Mouse (Mus musculus): ENCODE results near the gene Ralgps1. TPM values are rescaled to one million over a fixed set of nuclear protein-coding genes. Genes with fewer than 3 reads are reported as not detected.

The Ralgps1 gene
- polyA plus RNA-seq, 1 experiment, result 91.6 TPM

DNA sequence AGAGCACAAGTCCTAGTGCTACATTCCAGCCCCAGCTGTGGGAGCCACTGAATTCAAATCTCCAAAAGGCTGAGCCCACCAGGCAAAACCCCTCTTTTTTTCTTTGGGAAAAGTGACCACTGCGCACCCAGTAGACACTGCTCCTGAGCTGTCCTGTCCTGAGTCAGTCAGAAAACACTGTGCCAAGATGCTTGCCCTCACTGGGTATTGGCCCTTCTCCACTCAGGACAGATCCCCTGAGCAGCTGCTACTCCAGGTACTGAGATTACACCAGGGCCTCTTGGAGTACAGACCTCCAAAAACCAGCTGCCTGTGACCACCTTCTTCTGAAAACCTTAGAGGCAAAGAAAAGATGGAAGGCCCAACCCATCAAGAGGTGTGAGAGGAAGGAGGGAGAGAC, 51.4 kb downstream of the Ralgps1 start:
- TF ChIP-seq CTCF (IDR thresholded peaks at IDR 0.05; ENCODE audit: borderline replicate concordance, extremely low read depth, insufficient read depth, insufficient read length) (no peak), POLR2A (IDR thresholded peaks at IDR 0.05; ENCODE audit: borderline replicate concordance, extremely low read depth, insufficient read depth, insufficient read length, poor library complexity, severe bottlenecking) (no peak)
- DNase-seq (ENCODE audit: low read depth), result no peak

DNA sequence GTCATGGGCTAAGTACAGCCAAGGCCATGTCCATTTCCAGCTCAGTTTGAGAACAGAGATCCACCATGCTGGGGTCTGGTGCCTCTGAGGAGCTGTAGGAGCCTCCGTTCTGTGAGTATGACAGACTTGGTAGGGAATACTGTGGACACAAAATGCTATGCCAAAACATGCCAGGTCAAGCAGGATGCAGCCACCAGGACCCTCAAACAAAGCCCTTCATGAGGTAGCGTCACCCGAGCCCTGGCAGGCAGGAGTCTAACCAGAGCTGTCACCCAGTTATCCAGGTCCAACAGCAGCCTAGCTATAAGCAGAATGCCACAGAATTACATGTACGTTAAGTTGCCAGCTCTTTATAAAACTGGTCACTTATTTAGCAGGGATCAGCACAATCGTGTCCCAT, 51.8 kb downstream of the Ralgps1 start:
- no peak for DNase-seq (ENCODE audit: low read depth)
- no peak for TF ChIP-seq CTCF (IDR thresholded peaks at IDR 0.05; ENCODE audit: borderline replicate concordance, extremely low read depth, insufficient read depth, insufficient read length)
- TF ChIP-seq POLR2A (IDR thresholded peaks at IDR 0.05; ENCODE audit: borderline replicate concordance, extremely low read depth, insufficient read depth, insufficient read length, poor library complexity, severe bottlenecking), result no peak

DNA sequence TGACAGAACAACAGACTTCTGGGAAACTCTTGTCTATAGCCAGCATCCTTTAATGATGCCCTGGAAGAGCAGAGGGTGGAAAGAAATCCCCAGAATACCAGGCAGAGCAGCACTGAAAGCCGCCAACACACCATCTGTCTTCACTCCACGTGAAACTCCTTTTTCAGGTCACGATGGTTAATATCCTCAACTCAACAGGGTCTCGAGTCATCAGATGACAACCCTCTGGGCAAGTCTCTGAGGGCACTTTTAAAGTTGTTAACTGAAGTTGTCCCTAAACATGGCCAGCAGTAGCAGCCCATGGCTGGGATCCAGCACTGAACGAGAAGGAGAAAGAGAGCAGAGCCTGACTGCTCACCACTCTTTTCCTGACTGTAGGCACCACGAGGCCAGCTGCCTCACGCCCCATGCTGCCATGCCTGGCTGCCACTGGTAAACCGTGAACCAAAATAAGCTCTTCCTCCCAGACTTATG, 52.8 kb downstream of the Ralgps1 start:
- DNase-seq (ENCODE audit: low read depth), result no peak
- TF ChIP-seq CTCF (IDR thresholded peaks at IDR 0.05; ENCODE audit: borderline replicate concordance, extremely low read depth, insufficient read depth, insufficient read length), result no peak
- no peak for TF ChIP-seq POLR2A (IDR thresholded peaks at IDR 0.05; ENCODE audit: borderline replicate concordance, extremely low read depth, insufficient read depth, insufficient read length, poor library complexity, severe bottlenecking)

GRCm38 (mm10) chr2:33316516-33316915, 54.8 kb downstream of the Ralgps1 start:
- TF ChIP-seq POLR2A (IDR thresholded peaks at IDR 0.05; ENCODE audit: borderline replicate concordance, extremely low read depth, insufficient read depth, insufficient read length, poor library complexity, severe bottlenecking) (no peak), CTCF (IDR thresholded peaks at IDR 0.05; ENCODE audit: borderline replicate concordance, extremely low read depth, insufficient read depth, insufficient read length) (peak; percentile 76)
- DNase-seq (ENCODE audit: low read depth), result peak; percentile 84

- TF ChIP-seq POLR2A (IDR thresholded peaks at IDR 0.05; ENCODE audit: borderline replicate concordance, extremely low read depth, insufficient read depth, insufficient read length, poor library complexity, severe bottlenecking) (no peak), CTCF (IDR thresholded peaks at IDR 0.05; ENCODE audit: borderline replicate concordance, extremely low read depth, insufficient read depth, insufficient read length) (no peak)
- DNase-seq (ENCODE audit: low read depth), result no peak
Measured at GRCm38 (mm10) chr2:33316063-33316405, 55.3 kb downstream of the Ralgps1 start.

- peak; percentile 50 for DNase-seq (ENCODE audit: low read depth)
Measured at GRCm38 (mm10) chr2:33315233-33316062, 55.8 kb downstream of the Ralgps1 start.

DNA sequence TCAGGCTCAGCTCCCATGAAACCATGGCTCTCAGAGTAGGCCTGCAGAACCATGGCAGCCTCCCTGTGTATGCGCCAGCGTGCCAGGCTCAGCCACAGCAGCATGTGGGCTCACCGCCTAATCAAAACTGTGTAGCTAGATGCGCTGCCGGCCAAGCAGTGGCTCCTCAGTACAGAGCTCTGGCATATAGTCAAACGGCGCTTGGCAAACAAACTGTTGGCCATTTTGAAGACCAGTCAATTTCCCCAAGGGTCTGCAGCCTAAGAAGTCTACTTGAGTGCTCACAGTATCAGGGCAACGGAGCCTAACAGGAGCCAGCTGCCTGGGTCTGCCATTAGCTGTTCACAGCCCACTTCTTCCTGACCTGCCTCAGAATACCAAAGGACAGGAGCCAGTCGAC, 61.9 kb downstream of the Ralgps1 start:
- DNase-seq (ENCODE audit: low read depth), result peak; percentile 76
- no peak for TF ChIP-seq POLR2A (IDR thresholded peaks at IDR 0.05; ENCODE audit: borderline replicate concordance, extremely low read depth, insufficient read depth, insufficient read length, poor library complexity, severe bottlenecking)
- no peak for TF ChIP-seq CTCF (IDR thresholded peaks at IDR 0.05; ENCODE audit: borderline replicate concordance, extremely low read depth, insufficient read depth, insufficient read length)

More at GRCm38 (mm10) chr2:33315233-33316062, 55.8 kb downstream of the Ralgps1 start:
- TF ChIP-seq POLR2A (IDR thresholded peaks at IDR 0.05; ENCODE audit: borderline replicate concordance, extremely low read depth, insufficient read depth, insufficient read length, poor library complexity, severe bottlenecking) (no peak), CTCF (IDR thresholded peaks at IDR 0.05; ENCODE audit: borderline replicate concordance, extremely low read depth, insufficient read depth, insufficient read length) (no peak)

DNA sequence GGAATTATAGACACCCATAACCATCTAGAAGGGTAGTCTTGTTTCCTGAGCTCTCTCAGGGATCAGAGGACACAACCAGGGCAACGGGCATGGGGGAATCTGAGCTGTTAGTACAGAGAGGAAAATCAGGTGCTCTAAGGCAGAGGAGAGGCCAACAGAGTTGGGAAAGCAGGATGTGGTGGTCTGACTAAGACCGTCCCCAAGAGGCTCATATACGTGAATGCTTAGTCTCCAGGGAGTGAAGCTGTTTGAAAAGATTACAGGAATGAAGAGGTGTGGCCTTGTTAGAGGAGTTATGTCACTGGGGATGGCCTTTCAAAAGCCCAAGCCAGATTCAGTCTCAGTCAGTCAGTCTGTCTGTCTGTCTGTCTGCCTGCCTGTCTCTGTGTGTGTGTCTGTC, 64.7 kb downstream of the Ralgps1 start:
- DNase-seq (ENCODE audit: low read depth), result no peak
- no peak for TF ChIP-seq POLR2A (IDR thresholded peaks at IDR 0.05; ENCODE audit: borderline replicate concordance, extremely low read depth, insufficient read depth, insufficient read length, poor library complexity, severe bottlenecking)
- TF ChIP-seq CTCF (IDR thresholded peaks at IDR 0.05; ENCODE audit: borderline replicate concordance, extremely low read depth, insufficient read depth, insufficient read length), result no peak

- TF ChIP-seq POLR2A (IDR thresholded peaks at IDR 0.05; ENCODE audit: borderline replicate concordance, extremely low read depth, insufficient read depth, insufficient read length, poor library complexity, severe bottlenecking), result no peak
- TF ChIP-seq CTCF (IDR thresholded peaks at IDR 0.05; ENCODE audit: borderline replicate concordance, extremely low read depth, insufficient read depth, insufficient read length), result no peak
- DNase-seq (ENCODE audit: low read depth), result no peak
Measured at GRCm38 (mm10) chr2:33303416-33303947, 67.8 kb downstream of the Ralgps1 start.

- TF ChIP-seq POLR2A (IDR thresholded peaks at IDR 0.05; ENCODE audit: borderline replicate concordance, extremely low read depth, insufficient read depth, insufficient read length, poor library complexity, severe bottlenecking) (no peak), CTCF (IDR thresholded peaks at IDR 0.05; ENCODE audit: borderline replicate concordance, extremely low read depth, insufficient read depth, insufficient read length) (no peak)
- no peak for DNase-seq (ENCODE audit: low read depth)
Measured at GRCm38 (mm10) chr2:33302828-33303227, 68.5 kb downstream of the Ralgps1 start.

- no peak for TF ChIP-seq CTCF (IDR thresholded peaks at IDR 0.05; ENCODE audit: borderline replicate concordance, extremely low read depth, insufficient read depth, insufficient read length)
- no peak for TF ChIP-seq POLR2A (IDR thresholded peaks at IDR 0.05; ENCODE audit: borderline replicate concordance, extremely low read depth, insufficient read depth, insufficient read length, poor library complexity, severe bottlenecking)
- peak; percentile 31 for DNase-seq (ENCODE audit: low read depth)
Measured at GRCm38 (mm10) chr2:33302405-33302804, 68.9 kb downstream of the Ralgps1 start.
